Comparison of ENCODE assay signal across 24 mouse cellular contexts in the genomic region with DNA sequence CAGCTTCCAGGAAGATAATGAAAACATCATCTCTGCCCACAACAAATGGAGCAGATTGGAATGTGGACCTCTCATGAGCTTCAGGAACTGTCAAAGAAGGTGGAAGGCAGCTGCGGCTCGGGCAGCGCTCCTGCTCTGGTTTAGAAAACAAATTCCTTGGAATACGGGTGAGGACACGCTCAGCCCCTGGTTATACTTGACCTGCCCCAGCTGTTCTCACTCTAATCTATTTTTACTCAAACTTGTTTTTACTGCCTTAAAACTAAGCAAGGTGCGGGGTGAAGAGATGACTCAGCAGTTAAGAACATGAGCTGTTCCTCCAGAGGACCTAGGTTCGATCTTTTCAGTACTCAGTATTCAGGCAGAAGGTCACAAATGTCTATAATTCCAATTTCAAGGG. TPM values are rescaled to one million over a fixed set of nuclear protein-coding genes. Genes with fewer than 3 reads are reported as not detected.
A peak's percentile ranks its signal among the peaks of the same experiment; 100 is the strongest.
DNase-seq lines count a peak whose midpoint lies in the region; ATAC-seq and TF ChIP-seq lines count a peak whose summit lies in the region.
"Had no signal": no experiment of that assay in that cellular context is flagged by ENCODE, and none has a peak within 500 bp of the region (broad histone marks: within the 10 kb centered on the region; RNA-seq: fewer than 3 reads in every experiment).

No protein-coding gene starts in this region.

- no peak overlapping the region for H3K4me2 ChIP-seq in kidney, postnatal 0 days (ENCODE audit: low read length)
- H3K4me2 ChIP-seq in myocyte (ENCODE audit: low read depth) = no peak overlapping the region
- H3K4me2 ChIP-seq: embryonic facial prominence, embryonic 12.5 days; forebrain, embryonic 12.5 days; heart, embryonic 12.5 days; hindbrain, embryonic 14.5 days had no signal

- H3K9me3 ChIP-seq in kidney, postnatal 0 days (replicated peaks; ENCODE audit: low read length) = no peaks in the 10 kb centered on the region; the same call in 1 of the 2 replicates
- H3K9me3 ChIP-seq in ES-E14 (ENCODE audit: control insufficient read depth, insufficient read depth, low read depth, low read length) = no peaks in the 10 kb centered on the region
- H3K9me3 ChIP-seq: forebrain, embryonic 12.5 days had no signal

- no peak overlapping the region for H3ac ChIP-seq in myocyte (ENCODE audit: control insufficient read depth, insufficient read length)

- no peaks in the 10 kb centered on the region for H3K27me3 ChIP-seq in kidney, postnatal 0 days (ENCODE audit: insufficient read depth, low read length)
- H3K27me3 ChIP-seq in myocyte (ENCODE audit: control insufficient read depth, insufficient read depth, insufficient read length) = no peaks in the 10 kb centered on the region
- H3K27me3 ChIP-seq: embryonic facial prominence, embryonic 12.5 days; forebrain, embryonic 12.5 days; heart, embryonic 12.5 days had no signal

- TF ChIP-seq CTCF in kidney, postnatal 0 days (IDR thresholded peaks at IDR 0.05; ENCODE audit: low read depth) = no peak

- no peak for ATAC-seq in kidney, postnatal 0 days (replicated peaks; ENCODE audit: low FRiP score, low read depth)
- ATAC-seq: forebrain, embryonic 16.5 days had no signal

- H3K79me2 ChIP-seq in myocyte (ENCODE audit: control insufficient read depth, insufficient read depth) = no peaks in the 10 kb centered on the region

- H3K4me1 ChIP-seq in kidney, postnatal 0 days (replicated peaks; ENCODE audit: insufficient read depth, low read length) = 0 out of 2 replicates have a peak, but pooled peaks cover 2% of the 10 kb centered on the region
- H3K4me1 ChIP-seq in ES-E14 (ENCODE audit: control insufficient read depth in 2 of 2, insufficient read depth in 2 of 2, low read length in 2 of 2, poor library complexity in 1 of 2) = peaks cover 0 to 7% of the 10 kb centered on the region in 2 experiments; a peak in 2 of 4 replicates

- no peak for TF ChIP-seq POLR2A in myocyte (IDR thresholded peaks at IDR 0.05; ENCODE audit: insufficient read length, low read depth)

- peak; percentile 51 for DNase-seq in kidney, postnatal 0 days (ENCODE audit: low spot score)
- DNase-seq in kidney, postnatal 25 days = no peak
- DNase-seq in ovary, adult 18-20 months (ENCODE audit: low spot score) = peak; percentile 24
- no peak for DNase-seq in ovary, postnatal 36 days (ENCODE audit: low spot score)
- no peak for DNase-seq in ES-E14 (ENCODE audit: low read depth, low spot score)
- no peak for DNase-seq in embryo, embryonic 10 days (ENCODE audit: low spot score)
- DNase-seq: adrenal gland, postnatal 14 days; cerebellum, adult 18-20 months; cerebellum, postnatal 10 days; embryo, embryonic 11 days; gastrocnemius, adult 2 months; gastrocnemius, postnatal 25 days had no signal

- 29% methylated on average over 7 of the region's 7 CpGs for WGBS in kidney, postnatal 0 days

- no peaks in the 10 kb centered on the region for H3K36me3 ChIP-seq in kidney, postnatal 0 days (ENCODE audit: insufficient read depth, low read length)
- H3K36me3 ChIP-seq in ES-E14 (ENCODE audit: control insufficient read depth, insufficient read depth, low read length, poor library complexity, severe bottlenecking) (no peaks in the 10 kb centered on the region), myocyte (ENCODE audit: control insufficient read depth, insufficient read depth) (no peaks in the 10 kb centered on the region)
- H3K36me3 ChIP-seq: embryonic facial prominence, embryonic 12.5 days; forebrain, embryonic 12.5 days; heart, embryonic 12.5 days; hindbrain, embryonic 10.5 days had no signal

- H3K27ac ChIP-seq in kidney, postnatal 0 days = no peak overlapping the region
- no peak overlapping the region for H3K27ac ChIP-seq in ES-E14 (ENCODE audit: insufficient read depth, low read depth, low read length, poor library complexity, severe bottlenecking)
- H3K27ac ChIP-seq: embryonic facial prominence, embryonic 12.5 days; forebrain, embryonic 12.5 days; gastrocnemius, adult 2 months; hindbrain, embryonic 10.5 days; hindbrain, embryonic 14.5 days had no signal

- no peak overlapping the region for H3K9ac ChIP-seq in kidney, postnatal 0 days (ENCODE audit: low read depth, low read length)
- H3K9ac ChIP-seq in ES-E14 (ENCODE audit: insufficient read depth, low read depth, low read length, poor library complexity, severe bottlenecking) = no peak overlapping the region
- H3K9ac ChIP-seq: embryonic facial prominence, embryonic 12.5 days; forebrain, embryonic 12.5 days; heart, embryonic 12.5 days; hindbrain, embryonic 14.5 days had no signal

- no peak overlapping the region for H3K4me3 ChIP-seq in kidney, postnatal 0 days (replicated peaks; ENCODE audit: low read depth, low read length)
- H3K4me3 ChIP-seq in ES-E14 (ENCODE audit: insufficient read depth in 1 of 2, low read depth in 1 of 2, low read length in 2 of 2, poor library complexity in 1 of 2, severe bottlenecking in 1 of 2) (no peak overlapping the region), myocyte (no peak overlapping the region)
- H3K4me3 ChIP-seq: embryonic facial prominence, embryonic 12.5 days; forebrain, embryonic 12.5 days; gastrocnemius, adult 2 months; heart, embryonic 12.5 days; hindbrain, embryonic 10.5 days had no signal

- in situ Hi-C loops in ES-E14 (cut with MboI; ENCODE audit: low sequenced_read_pairs in 2 of 2, unreplicated experiment in 2 of 2) = no loop called here

TF ChIP-seq in ES-E14, 5 proteins besides CTCF, POLR2A, EP300 and RAD21:
- TF ChIP-seq MAFK (IDR thresholded peaks at IDR 0.05; ENCODE audit: insufficient read depth, low read depth, low read length) (peak; percentile 71), CHD2 (IDR thresholded peaks at IDR 0.05; ENCODE audit: low read depth, low read length) (no peak)
TF ChIP-seq in ES-E14: peak in this region for 1.

TF ChIP-seq in myocyte, 11 proteins besides CTCF, POLR2A, EP300 and RAD21:
- no peak for TF ChIP-seq MAX (IDR thresholded peaks at IDR 0.05; ENCODE audit: low read depth)
- no peak for TF ChIP-seq SRF (IDR thresholded peaks at IDR 0.05; ENCODE audit: control insufficient read depth, insufficient read length, low read depth)
- peak; percentile 21 to 83 (median 70) for TF ChIP-seq MYOD1 (IDR thresholded peaks at IDR 0.05; ENCODE audit: control insufficient read depth in 1 of 3, insufficient read length in 2 of 3, low read depth in 2 of 3)
- TF ChIP-seq MYOG (IDR thresholded peaks at IDR 0.05; ENCODE audit: control insufficient read depth in 1 of 3, insufficient read depth in 1 of 3, insufficient read length in 2 of 3, low read depth in 2 of 3) = peak; percentile 47 to 88 (median 68)
- TF ChIP-seq TCF3 (IDR thresholded peaks at IDR 0.05; ENCODE audit: insufficient read length, low read depth) = no peak
- no peak for TF ChIP-seq USF1 (IDR thresholded peaks at IDR 0.05; ENCODE audit: low read depth)
- no peak for TF ChIP-seq CEBPB (IDR thresholded peaks at IDR 0.05; ENCODE audit: insufficient read depth, poor library complexity, severe bottlenecking)
- no peak for TF ChIP-seq E2F4 (IDR thresholded peaks at IDR 0.05; ENCODE audit: insufficient read depth)
- no peak for TF ChIP-seq REST (IDR thresholded peaks at IDR 0.05; ENCODE audit: insufficient read depth, insufficient read length)
- peak; percentile 47 for TF ChIP-seq TCF12 (IDR thresholded peaks at IDR 0.05; ENCODE audit: insufficient read depth, poor library complexity, severe bottlenecking)

RNA-seq across cellular contexts. Expression of a gene that starts 22.7 kb away (rescaled TPM):
- 241 and 255 TPM in 2 replicates for polyA plus RNA-seq in kidney, postnatal 0 days (2015; fragmentation: Nextera tagmentation; extraction: Ambion mirVana)
- total RNA-seq in ES-E14 (2012; rRNA removed) = 152 and 198 TPM in 2 replicates
- polyA plus RNA-seq in myocyte (2012; fragmentation: generic; extraction: Trizol) = 221 TPM

RNA-seq across cellular contexts. Expression of a gene that starts 23.8 kb away (rescaled TPM):
- 0.09 TPM in 1 of 2 replicates, not detected in the other for polyA plus RNA-seq in kidney, postnatal 0 days (2015; fragmentation: Nextera tagmentation; extraction: Ambion mirVana)
- 0.32 and 0.40 TPM in 2 replicates for total RNA-seq in ES-E14 (2012; rRNA removed)
- not detected for polyA plus RNA-seq in myocyte (2012; fragmentation: generic; extraction: Trizol)
- total RNA-seq: adrenal gland, postnatal 14 days; gastrocnemius, adult 2 months; granulocyte monocyte progenitor cell, adult 5-6 weeks; heart, adult 8-10 months; heart, postnatal 25 days; MEL had no signal
- polyA plus RNA-seq: embryonic facial prominence, embryonic 12.5 days; heart, embryonic 12.5 days; heart, embryonic 16.5 days had no signal

Comparison
In these comparisons a context has a peak if more than half of its experiments do, and no peak if none do; other contexts are left out.
1. DNase-seq: peak in kidney, postnatal 0 days (single experiment) and ovary, adult 18-20 months (single experiment); none in kidney, postnatal 25 days (0 of 2), ovary, postnatal 36 days (single experiment), ES-E14 (single experiment) and embryo, embryonic 10 days (single experiment).